Mouse (Mus musculus) kidney, adult 2 months (tissue): ENCODE measurements around the gene Bckdha.

ENCODE experiments used
- CTCF ChIP-seq: fragments of 200-500 bp; conservative IDR thresholded peaks from 2 replicates; pipeline ENCODE4 v1.5.1; 2011; ENCODE audit warnings: low read depth, mild to moderate bottlenecking, control low read depth, low read length, moderate library complexity, mixed read lengths; ENCODE audit not compliant: insufficient read depth, insufficient read length
- POLR2A ChIP-seq: fragments of 200-500 bp; IDR thresholded peaks from one replicate; pipeline ENCODE4 v1.6.1; 2011; ENCODE audit warnings: low read depth, low read length, control low read depth

- TF ChIP-seq CTCF (no peak), POLR2A (no peak)
Measured at GRCm38 (mm10) chr7:25690051-25690450, 31.3 kb upstream of the Bckdha start.
